Mouse (Mus musculus): ENCODE measurements at regions not wholly inside any gene's neighbourhood (a gene's known extent, or its start where the extent isn't known, plus 50 kb on each side); places are given as distances from the start of the nearest gene placed in this dataset.

DNA sequence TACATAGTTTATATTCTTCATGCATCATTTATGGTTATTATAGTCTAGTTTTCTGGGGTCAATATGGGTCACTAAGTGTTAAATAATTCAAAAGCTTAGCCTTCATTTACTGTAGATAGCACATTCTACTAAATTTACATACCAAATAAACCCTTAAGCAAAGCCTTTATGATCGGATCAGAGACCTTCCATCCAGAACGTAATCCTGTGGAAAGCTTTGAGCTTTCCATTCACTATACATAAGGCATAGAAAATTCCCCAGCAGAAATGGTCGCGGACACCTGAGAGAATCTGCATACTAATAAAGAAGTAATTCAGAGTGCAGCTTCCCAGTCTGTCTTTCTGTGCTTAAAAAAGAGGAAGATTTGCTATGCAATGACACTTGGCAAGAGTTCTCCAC is 410.6 kb upstream of the Ctso start:
- TF ChIP-seq CTCF (IDR thresholded peaks at IDR 0.05; ENCODE audit: control insufficient read depth, insufficient read depth, low read length) (no peak), POLR2A (IDR thresholded peaks at IDR 0.05; ENCODE audit: borderline replicate concordance, control insufficient read depth, low read depth, low read length) (no peak)

Measured in bone marrow, adult 2 months (tissue).